Mouse (Mus musculus) macrophage (primary cell): ENCODE measurements around the gene Agrn. TPM values are rescaled to one million over a fixed set of nuclear protein-coding genes. Genes with fewer than 3 reads are reported as not detected.
"Not testable (repeated sequence)": the region's sequence is repeated elsewhere in the genome, so short reads cannot be mapped to it uniquely, and the experiment has no call there.

ENCODE experiments used
- H3K27ac ChIP-seq: fragments of 350-480 bp; formaldehyde crosslinking; 2 replicates; pipeline ENCODE4 v1.9.0; 2021
- H3K36me3 ChIP-seq: fragments of 350-480 bp; formaldehyde crosslinking; 2 replicates; pipeline ENCODE4 v1.9.0; 2021; ENCODE audit errors: inconsistent target
- H3K4me3 ChIP-seq: fragments of 350-480 bp; formaldehyde crosslinking; 2 replicates; pipeline ENCODE4 v1.9.0; 2021; ENCODE audit errors: inconsistent target
- H3K79me2 ChIP-seq: fragments of 350-480 bp; formaldehyde crosslinking; 2 replicates; pipeline ENCODE4 v1.9.0; 2021; ENCODE audit errors: inconsistent target
- WGBS: methylation state at CpG from one replicate; pipeline ENCODE4 v1.1.7; 2026; ENCODE audit warnings: inconsistent platforms; ENCODE audit not compliant: missing documents; 5-methylcytosine and 5-hydroxymethylcytosine counted together
- polyA plus RNA-seq: library from polyadenylated mRNA; stranded (reverse); fragments of 250-400 nt; gene quantifications from 3 replicates; pipeline ENCODE4 v1.2.4, GENCODE M21; 2018; ENCODE audit warnings: inconsistent platforms

Gene Agrn
- polyA plus RNA-seq, 1 experiment from 2014 or later = 3.3 TPM

DNA sequence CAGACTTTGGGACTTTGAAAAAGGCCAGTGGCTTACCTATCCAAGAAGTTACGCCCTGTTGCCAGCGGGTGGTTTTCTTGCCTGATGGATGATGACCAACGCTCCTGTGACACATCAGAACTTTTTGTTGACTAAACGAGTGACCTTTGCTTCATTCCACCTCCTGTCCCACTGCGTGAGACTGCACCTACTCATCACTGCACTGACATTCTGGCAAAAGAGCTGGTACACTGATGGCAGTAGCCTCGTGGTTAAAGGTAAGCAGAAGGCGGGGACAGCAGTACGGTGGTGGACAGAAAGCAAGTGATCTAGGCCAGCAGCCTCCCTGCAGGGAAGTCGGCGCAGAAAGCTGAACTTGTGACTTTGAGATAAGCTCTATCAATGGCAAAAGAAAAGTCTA lies 46.4 kb downstream of the Agrn start:
- not testable (repeated sequence) for H3K27ac ChIP-seq, H3K79me2 ChIP-seq, H3K36me3 ChIP-seq, H3K4me3 ChIP-seq
- WGBS = 94% methylated on average over 9 of the region's 10 CpGs

DNA sequence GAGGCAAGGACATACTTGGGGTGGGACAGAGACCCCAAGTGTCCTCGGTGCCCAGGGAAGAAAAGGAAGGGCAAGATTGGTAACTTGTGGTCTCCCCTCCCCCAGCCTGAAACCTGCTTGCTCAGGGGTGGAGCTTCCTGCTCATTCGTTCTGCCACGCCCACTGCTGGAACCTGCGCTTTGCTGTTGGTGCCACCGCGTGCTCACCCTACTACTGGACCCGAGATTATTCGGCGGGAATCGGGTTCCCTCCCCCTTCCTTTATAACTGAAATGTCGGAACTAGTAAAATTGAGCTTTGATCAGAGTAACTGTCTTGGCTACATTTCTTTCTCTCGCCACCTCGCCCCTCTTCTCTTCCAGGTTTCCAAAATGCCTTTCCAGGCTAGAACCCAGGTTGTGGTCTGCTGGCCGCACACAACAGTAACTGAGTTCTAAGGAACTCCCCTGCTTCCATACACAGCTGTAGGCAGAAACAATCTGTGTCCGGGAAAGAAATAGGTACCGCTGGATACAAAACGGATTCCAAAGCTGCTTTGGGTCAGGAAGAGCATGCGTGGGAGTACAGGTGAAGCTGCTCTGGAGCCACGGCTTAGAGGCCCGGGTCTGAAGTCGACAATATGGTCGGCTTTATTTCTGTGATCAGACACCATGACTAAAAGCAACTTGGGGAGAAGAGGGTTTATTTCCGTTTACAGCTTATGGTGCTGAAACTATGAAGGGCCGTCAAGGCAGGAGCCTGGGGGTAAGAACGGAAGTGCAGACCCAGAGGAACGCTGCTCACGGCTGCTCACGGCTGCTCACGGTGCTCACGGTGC lies 60.8 kb downstream of the Agrn start:
- 88% methylated on average over 25 of the region's 30 CpGs for WGBS
- Histone ChIP-seq H3K79me2 (no peaks in the 10 kb centered on the region), H3K27ac (no peak overlapping the region), H3K36me3 (no peaks in the 10 kb centered on the region), H3K4me3 (no peak overlapping the region)

DNA sequence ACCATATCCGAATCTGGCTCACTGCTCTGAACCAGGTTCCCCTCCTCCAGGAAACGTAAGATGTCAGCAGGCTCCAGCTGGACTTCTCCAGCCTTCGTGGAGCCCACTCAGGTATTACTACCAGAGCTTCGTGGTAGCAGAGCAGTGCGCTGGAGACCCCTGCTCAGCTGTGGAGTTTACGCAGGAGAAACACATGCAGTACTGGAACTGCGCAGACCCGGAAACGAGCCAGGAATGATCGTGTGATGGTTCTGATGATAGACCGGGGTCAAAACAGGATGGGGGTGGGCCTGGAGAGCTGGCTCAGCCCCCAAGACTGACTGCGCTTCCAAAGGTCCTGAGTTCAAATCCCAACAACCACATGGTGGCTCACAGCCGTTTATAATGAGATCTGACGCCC lies 61.5 kb downstream of the Agrn start:
- Histone ChIP-seq H3K79me2 (no peaks in the 10 kb centered on the region), H3K36me3 (no peaks in the 10 kb centered on the region), H3K27ac (no peak overlapping the region), H3K4me3 (no peak overlapping the region)
- 89% methylated on average over 14 of the region's 14 CpGs for WGBS

DNA sequence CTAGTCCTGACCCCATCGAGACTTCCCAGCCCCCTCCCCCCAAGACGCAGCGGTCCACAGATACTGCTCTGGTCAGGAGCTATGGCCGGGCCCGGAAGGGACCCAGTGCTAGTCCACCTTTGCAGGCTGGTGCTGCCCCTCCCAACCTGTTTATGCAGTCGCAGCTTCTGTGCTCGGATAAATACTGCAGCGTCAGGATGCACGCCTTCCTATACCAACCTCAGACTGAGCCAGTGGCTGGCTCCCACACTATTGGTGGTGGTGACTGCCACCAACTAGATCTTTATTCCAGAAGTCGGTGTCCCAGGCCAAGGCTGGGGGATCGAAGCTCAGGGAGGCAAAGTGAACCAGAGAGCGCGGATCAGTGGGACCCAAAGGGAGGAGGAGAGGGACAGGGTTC lies 62.2 kb downstream of the Agrn start:
- no peaks in the 10 kb centered on the region for H3K79me2 ChIP-seq
- H3K4me3 ChIP-seq = no peak overlapping the region
- no peak overlapping the region for H3K27ac ChIP-seq
- 96% methylated on average over 11 of the region's 13 CpGs for WGBS
- H3K36me3 ChIP-seq = no peaks in the 10 kb centered on the region

DNA sequence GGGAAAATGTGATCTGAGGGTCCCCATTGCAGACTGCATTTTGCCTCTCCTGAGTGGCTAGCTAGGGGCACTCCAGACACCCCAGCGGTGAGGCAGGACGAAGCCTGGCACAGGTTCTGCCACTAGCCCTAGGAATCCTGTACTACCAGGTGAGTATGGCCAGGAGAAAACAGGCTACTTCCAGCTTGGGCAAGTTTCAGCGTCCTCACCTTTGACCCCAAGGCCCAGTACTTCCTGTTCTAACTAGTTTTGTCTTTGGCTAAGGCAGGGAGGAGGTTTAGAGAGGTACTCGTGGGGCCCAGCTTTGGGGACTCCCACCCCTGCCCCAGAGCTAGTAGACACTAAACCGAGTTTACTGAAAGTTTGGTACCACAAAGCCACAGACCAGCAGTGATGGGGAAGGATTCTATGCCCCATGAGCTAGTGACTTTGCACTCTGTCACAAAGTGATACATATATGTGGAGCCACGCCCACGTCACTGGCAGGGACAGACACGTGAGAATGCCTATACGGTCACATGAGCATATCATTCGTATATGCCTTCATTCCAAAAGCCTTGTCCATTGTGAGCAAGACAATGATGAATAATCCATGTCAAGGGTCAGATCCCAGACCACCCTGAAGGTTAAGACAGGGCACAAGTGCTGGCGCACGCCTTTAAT lies 63.2 kb downstream of the Agrn start:
- Histone ChIP-seq H3K36me3 (no peaks in the 10 kb centered on the region), H3K4me3 (no peak overlapping the region), H3K79me2 (no peaks in the 10 kb centered on the region), H3K27ac (no peak overlapping the region)
- WGBS = 77% methylated on average over 12 of the region's 12 CpGs

DNA sequence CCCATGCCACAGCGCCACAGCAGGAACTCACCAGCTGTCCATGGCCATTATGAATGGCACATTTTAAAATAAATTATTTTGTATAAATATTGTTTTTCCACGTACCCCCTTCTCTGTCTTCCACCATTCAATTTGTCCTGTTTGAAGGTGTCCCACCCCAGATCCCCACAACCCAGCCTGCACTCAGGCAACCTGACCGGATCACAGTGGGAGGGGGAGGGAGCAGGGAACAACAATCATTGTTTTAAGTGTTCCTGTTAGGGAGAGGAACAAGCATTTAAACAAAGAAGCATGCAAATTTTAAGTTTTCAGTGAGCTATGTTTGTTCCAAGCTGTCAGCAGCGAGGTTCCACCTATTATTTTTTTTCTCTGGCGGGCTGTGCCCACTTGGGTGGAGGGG lies 64.0 kb downstream of the Agrn start:
- H3K4me3 ChIP-seq = no peak overlapping the region
- WGBS = 76% methylated on average over 5 of the region's 5 CpGs
- H3K79me2 ChIP-seq = no peaks in the 10 kb centered on the region
- H3K36me3 ChIP-seq = no peaks in the 10 kb centered on the region
- no peak overlapping the region for H3K27ac ChIP-seq

DNA sequence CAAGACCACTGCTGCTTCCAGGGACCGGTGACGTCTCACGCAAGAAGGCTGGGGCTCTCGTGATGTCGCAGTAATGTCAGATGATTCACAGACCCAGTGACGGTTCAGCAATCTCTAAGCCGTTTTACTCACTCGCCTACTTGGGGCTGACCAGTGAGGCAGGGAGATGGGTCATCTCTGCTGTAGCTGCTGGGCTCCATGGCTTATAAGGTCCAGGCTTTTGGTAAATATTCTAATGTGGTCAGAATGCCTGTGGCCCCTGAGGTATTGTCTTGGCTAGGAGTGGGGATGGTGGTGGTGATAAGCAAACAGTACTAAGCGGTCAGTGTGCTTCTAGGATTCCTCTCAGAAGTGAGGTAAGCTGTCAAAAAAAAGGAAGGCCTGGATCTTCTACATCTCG lies 66.3 kb downstream of the Agrn start:
- no peak overlapping the region for H3K4me3 ChIP-seq
- H3K27ac ChIP-seq = no peak overlapping the region
- no peaks in the 10 kb centered on the region for H3K36me3 ChIP-seq
- no peaks in the 10 kb centered on the region for H3K79me2 ChIP-seq
- WGBS = 92% methylated on average over 10 of the region's 10 CpGs

DNA sequence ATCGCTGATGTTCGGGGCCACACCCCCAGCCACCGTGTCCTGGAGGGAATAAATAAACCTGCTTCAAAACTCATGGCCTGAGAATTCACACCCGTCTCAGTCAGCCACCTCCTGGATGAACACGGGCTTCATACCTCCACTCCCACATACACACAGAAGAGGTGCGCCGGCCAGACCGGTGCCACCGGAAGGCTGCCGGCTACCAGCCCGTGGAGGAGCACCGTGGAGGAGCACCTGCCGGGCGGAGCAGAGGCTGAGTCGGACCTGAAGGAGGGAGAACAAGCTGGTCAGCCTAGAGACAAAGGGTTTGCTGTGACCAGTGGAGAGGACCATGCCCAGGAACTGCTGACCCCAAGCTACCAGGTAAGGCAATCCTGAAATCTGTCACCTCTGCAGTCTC lies 66.9 kb downstream of the Agrn start, which contains the start of gene Rnf223:
TSS of gene Rnf223 (plus strand) at position 78 of the 400 bp plus-strand sequence.
- H3K4me3 ChIP-seq = no peak within 1 kb of the TSS
- 93% methylated on average over 15 of the region's 15 CpGs for WGBS
- no peaks in the 10 kb centered on the region for H3K36me3 ChIP-seq
- no peak within 1 kb of the TSS for H3K27ac ChIP-seq
- no peaks in the 10 kb centered on the region for H3K79me2 ChIP-seq

DNA sequence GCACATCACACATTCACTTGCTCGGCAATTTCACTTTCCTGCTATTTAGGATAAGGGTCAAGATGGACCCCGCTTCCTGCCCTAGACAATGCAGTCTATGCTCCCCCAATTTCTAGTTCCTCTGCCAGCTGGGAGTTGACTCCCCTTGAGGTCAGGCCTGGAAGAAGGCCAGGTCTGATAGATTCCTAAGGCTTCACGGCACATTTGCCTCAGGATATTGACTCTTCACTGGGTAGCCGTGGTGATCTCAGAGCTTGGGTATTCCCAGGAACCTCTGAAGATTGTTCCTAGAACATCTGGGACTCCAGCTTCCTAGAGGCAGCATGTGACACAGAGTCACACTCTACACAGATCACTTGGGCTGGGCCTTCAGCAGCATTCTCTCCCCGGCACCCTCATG lies 68.5 kb downstream of the Agrn start:
- H3K36me3 ChIP-seq = peaks cover 3% of the 10 kb centered on the region; the same call in 1 of the 2 replicates

DNA sequence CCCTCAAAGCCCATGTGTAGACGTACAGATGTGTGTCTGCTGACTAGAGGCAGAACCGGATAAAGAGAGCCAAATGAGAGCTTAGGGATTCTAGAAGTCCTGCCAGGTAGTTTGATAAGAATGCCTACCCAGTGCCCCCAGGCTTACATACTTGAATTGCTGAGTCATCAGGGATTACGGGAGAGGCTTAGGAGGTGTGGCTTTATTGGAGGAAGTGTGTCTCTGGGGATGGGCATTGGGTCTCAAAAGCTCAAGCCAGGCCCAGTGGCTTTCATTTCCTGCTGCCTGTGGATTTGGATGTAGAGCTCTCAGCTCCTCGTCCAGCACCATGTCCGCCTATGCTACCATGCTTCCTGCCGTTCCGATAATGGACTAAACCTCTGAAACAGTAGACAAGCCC lies 70.4 kb downstream of the Agrn start:
- Histone ChIP-seq H3K79me2 (no peaks in the 10 kb centered on the region), H3K27ac (no peak overlapping the region), H3K36me3 (peaks cover 10% of the 10 kb centered on the region; the same call in 1 of the 2 replicates), H3K4me3 (no peak overlapping the region)
- WGBS = 79% methylated on average over 7 of the region's 7 CpGs

More for the DNA sequence above, 68.5 kb downstream of the Agrn start:
- Histone ChIP-seq H3K4me3 (no peak overlapping the region), H3K79me2 (no peaks in the 10 kb centered on the region), H3K27ac (no peak overlapping the region)
- WGBS = 88% methylated on average over 5 of the region's 5 CpGs

DNA sequence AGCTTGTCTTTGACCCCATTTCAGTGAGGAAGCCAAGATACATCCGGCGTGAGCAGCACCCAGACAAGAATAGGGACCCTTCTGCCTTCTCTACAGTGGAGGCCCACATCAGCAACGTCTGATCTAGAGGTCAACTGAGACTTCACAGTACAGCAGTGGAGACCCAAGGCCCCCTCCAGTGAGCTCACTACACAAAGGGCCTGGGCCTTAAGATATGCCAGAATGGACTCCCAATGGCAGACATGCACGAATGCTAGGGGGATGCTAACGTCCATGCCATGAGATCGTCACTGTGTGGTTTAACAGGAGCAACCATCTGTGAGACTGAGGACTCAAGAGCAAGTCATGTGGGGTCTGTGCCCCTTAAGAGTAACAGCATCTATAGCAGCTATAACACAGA lies 71.9 kb downstream of the Agrn start:
- no peak overlapping the region for H3K4me3 ChIP-seq
- no peaks in the 10 kb centered on the region for H3K79me2 ChIP-seq
- 94% methylated on average over 6 of the region's 6 CpGs for WGBS
- peaks cover 10% of the 10 kb centered on the region; the same call in 1 of the 2 replicates for H3K36me3 ChIP-seq
- no peak overlapping the region for H3K27ac ChIP-seq

DNA sequence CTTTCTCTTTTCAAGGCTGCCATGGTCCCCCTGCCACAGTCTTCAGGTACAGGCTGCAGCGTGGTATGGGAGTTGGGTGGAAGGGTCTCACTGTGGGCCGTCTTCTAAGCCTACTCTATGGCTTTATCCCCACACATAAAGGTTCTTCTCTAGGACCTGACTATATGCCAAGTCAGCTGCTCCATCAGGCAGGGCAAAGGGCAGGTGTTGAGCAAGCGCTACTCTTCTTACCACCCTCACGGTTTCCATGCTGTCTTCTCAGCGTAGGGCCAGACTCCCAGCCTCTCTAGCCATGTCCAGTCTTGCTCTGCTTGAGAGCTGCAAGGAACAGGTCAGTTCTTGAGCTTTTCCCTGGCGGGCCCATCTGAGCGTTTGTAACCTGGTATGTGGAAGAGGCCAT lies 73.2 kb downstream of the Agrn start:
- H3K4me3 ChIP-seq = no peak overlapping the region
- H3K27ac ChIP-seq = no peak overlapping the region
- peaks cover 10% of the 10 kb centered on the region; the same call in 1 of the 2 replicates for H3K36me3 ChIP-seq
- WGBS = 93% methylated on average over 7 of the region's 7 CpGs
- H3K79me2 ChIP-seq = no peaks in the 10 kb centered on the region
